21 mouse cellular contexts compared by ENCODE assay signal in the genomic region with DNA sequence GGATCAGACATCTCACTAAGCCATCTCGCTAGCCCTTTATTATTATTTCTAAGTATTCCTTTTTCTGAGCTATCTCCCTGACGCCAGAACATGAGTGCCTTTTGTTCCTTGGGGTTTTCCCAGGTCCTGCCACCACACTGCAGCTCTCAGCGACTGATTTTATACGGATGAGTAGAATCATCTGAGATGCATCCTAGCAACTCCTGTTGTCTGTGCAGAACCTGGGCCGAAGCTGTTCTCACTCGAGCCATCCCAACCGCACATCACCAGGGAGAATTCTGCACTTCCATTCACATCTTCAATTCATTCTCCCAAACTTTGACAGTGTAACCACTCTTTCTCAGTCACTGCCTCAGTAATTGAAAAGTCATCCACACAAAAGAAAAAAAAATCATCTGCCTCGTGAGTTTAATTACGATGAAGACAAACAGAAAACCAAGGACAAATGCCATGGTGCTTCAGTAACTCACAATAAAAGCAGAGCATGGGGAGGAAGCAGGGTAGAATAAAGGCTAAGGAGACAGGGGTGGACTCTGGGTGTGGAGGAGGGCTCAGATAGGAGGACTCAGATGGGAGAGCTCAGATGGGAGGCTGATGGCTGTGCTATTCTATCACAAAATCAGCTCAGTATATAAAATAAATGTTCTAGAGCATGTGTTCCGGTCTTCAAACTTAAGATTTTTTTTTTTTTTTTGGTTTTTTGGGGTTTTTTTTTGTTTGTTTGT.
DNase-seq lines count a peak whose midpoint lies in the region; ATAC-seq lines count a peak whose summit lies in the region.
"Had no signal": no experiment of that assay in that cellular context is flagged by ENCODE, and none has a peak within 500 bp of the region (broad histone marks: within the 10 kb centered on the region; RNA-seq: fewer than 3 reads in every experiment).

No protein-coding gene starts in this region.

- H3K4me2 ChIP-seq in neural tube, embryonic 11.5 days (ENCODE audit: low read depth): no peak overlapping the region
- no peak overlapping the region for H3K4me2 ChIP-seq in hindbrain, embryonic 12.5 days (replicated peaks)
- H3K4me2 ChIP-seq in midbrain, embryonic 14.5 days (ENCODE audit: low read length): no peak overlapping the region
- H3K4me2 ChIP-seq: embryonic facial prominence, embryonic 12.5 days; forebrain, embryonic 15.5 days; limb, embryonic 13.5 days; liver, embryonic 15.5 days had no signal

- no peak overlapping the region for H3K4me3 ChIP-seq in neural tube, embryonic 11.5 days (ENCODE audit: low read depth, low read length)
- no peak overlapping the region for H3K4me3 ChIP-seq in hindbrain, embryonic 12.5 days
- no peak overlapping the region for H3K4me3 ChIP-seq in midbrain, embryonic 14.5 days (replicated peaks; ENCODE audit: low read depth, low read length)
- H3K4me3 ChIP-seq: embryonic facial prominence, embryonic 12.5 days; forebrain, embryonic 15.5 days; left cerebral cortex, adult 2 months; limb, embryonic 13.5 days; liver, embryonic 15.5 days; megakaryocyte, embryonic 14.5 days; myocyte had no signal

- peak; percentile 64; the same call in 1 of the 2 replicates for ATAC-seq in neural tube, embryonic 11.5 days (ENCODE audit: insufficient read depth, low FRiP score, low TSS enrichment)
- ATAC-seq in hindbrain, embryonic 12.5 days (ENCODE audit: low FRiP score): peak; percentile 78
- no peak for ATAC-seq in midbrain, embryonic 14.5 days (ENCODE audit: low FRiP score, low TSS enrichment)
- ATAC-seq: forebrain, embryonic 15.5 days; inflammation-experienced regulatory T-cells, adult 6 months; lung, postnatal 0 days had no signal

- 58% methylated on average over 10 of the region's 10 CpGs for WGBS in neural tube, embryonic 11.5 days
- WGBS in hindbrain, embryonic 12.5 days: 32% methylated on average over 10 of the region's 10 CpGs
- WGBS in midbrain, embryonic 14.5 days: 22% methylated on average over 10 of the region's 10 CpGs

- H3K27me3 ChIP-seq in neural tube, embryonic 11.5 days (ENCODE audit: control insufficient read depth, insufficient read depth, low read length): no peaks in the 10 kb centered on the region
- no peaks in the 10 kb centered on the region for H3K27me3 ChIP-seq in hindbrain, embryonic 12.5 days
- H3K27me3 ChIP-seq in midbrain, embryonic 14.5 days (ENCODE audit: control insufficient read depth, insufficient read depth, low read length): no peaks in the 10 kb centered on the region
- H3K27me3 ChIP-seq: embryonic facial prominence, embryonic 12.5 days; forebrain, embryonic 15.5 days; limb, embryonic 13.5 days; liver, embryonic 15.5 days; megakaryocyte, embryonic 14.5 days had no signal

- H3K9me3 ChIP-seq in neural tube, embryonic 11.5 days (ENCODE audit: control insufficient read depth, low read length): no peaks in the 10 kb centered on the region
- H3K9me3 ChIP-seq in hindbrain, embryonic 12.5 days (replicated peaks): no peaks in the 10 kb centered on the region
- H3K9me3 ChIP-seq in midbrain, embryonic 14.5 days (ENCODE audit: control insufficient read depth, low read length): no peaks in the 10 kb centered on the region
- H3K9me3 ChIP-seq: embryonic facial prominence, embryonic 12.5 days; forebrain, embryonic 15.5 days; limb, embryonic 13.5 days; liver, embryonic 15.5 days; megakaryocyte, embryonic 14.5 days had no signal

- DNase-seq in neural tube, embryonic 11.5 days (ENCODE audit: low spot score): peak; percentile 20
- no peak for DNase-seq in neural tube, embryonic 10.5 days (ENCODE audit: extremely low spot score, low spot score)
- peak; percentile 15 for DNase-seq in midbrain, embryonic 14.5 days
- peak; percentile 27 for DNase-seq in retina, postnatal 1 day
- no peak for DNase-seq in spleen, postnatal 10 days (ENCODE audit: low spot score in 2 of 2)
- DNase-seq in urinary bladder, postnatal 36 days (ENCODE audit: low spot score in 2 of 2): no peak
- DNase-seq in gastrocnemius, adult 18-20 months (ENCODE audit: low spot score): no peak
- DNase-seq: heart, adult 18-20 months; right cerebral cortex, postnatal 25 days; thymus, postnatal 36 days had no signal

- H3K9ac ChIP-seq in neural tube, embryonic 11.5 days (ENCODE audit: low read length): no peak overlapping the region
- no peak overlapping the region for H3K9ac ChIP-seq in hindbrain, embryonic 12.5 days
- no peak overlapping the region for H3K9ac ChIP-seq in midbrain, embryonic 14.5 days (replicated peaks; ENCODE audit: low read length)
- H3K9ac ChIP-seq: embryonic facial prominence, embryonic 12.5 days; forebrain, embryonic 15.5 days; limb, embryonic 13.5 days; liver, embryonic 15.5 days had no signal

- no peaks in the 10 kb centered on the region for H3K4me1 ChIP-seq in neural tube, embryonic 11.5 days (ENCODE audit: control insufficient read depth, insufficient read depth, low read length)
- no peaks in the 10 kb centered on the region; the same call in 1 of the 2 replicates for H3K4me1 ChIP-seq in hindbrain, embryonic 12.5 days
- no peaks in the 10 kb centered on the region for H3K4me1 ChIP-seq in midbrain, embryonic 14.5 days (ENCODE audit: control insufficient read depth, insufficient read depth, low read length)
- H3K4me1 ChIP-seq: embryonic facial prominence, embryonic 12.5 days; forebrain, embryonic 15.5 days; limb, embryonic 13.5 days; liver, embryonic 15.5 days; megakaryocyte, embryonic 14.5 days had no signal

- H3K36me3 ChIP-seq in neural tube, embryonic 11.5 days (ENCODE audit: control insufficient read depth, insufficient read depth, low read length): no peaks in the 10 kb centered on the region
- no peaks in the 10 kb centered on the region for H3K36me3 ChIP-seq in hindbrain, embryonic 12.5 days
- no peaks in the 10 kb centered on the region for H3K36me3 ChIP-seq in midbrain, embryonic 14.5 days (ENCODE audit: control insufficient read depth, insufficient read depth, low read length)
- H3K36me3 ChIP-seq: embryonic facial prominence, embryonic 12.5 days; forebrain, embryonic 15.5 days; limb, embryonic 13.5 days; liver, embryonic 15.5 days had no signal

- H3K27ac ChIP-seq in neural tube, embryonic 11.5 days (ENCODE audit: low read depth, low read length): no peak overlapping the region
- 0 out of 2 replicates have a peak overlapping the region, but pooled peaks have one; percentile 5 for H3K27ac ChIP-seq in hindbrain, embryonic 12.5 days
- no peak overlapping the region for H3K27ac ChIP-seq in midbrain, embryonic 14.5 days (replicated peaks; ENCODE audit: low read depth, low read length)
- H3K27ac ChIP-seq: embryonic facial prominence, embryonic 12.5 days; forebrain, embryonic 15.5 days; kidney, postnatal 0 days; left cerebral cortex, adult 2 months; limb, embryonic 13.5 days; liver, embryonic 15.5 days had no signal

Comparison
In these comparisons a context has a peak if more than half of its experiments do, and no peak if none do; other contexts are left out.
1. DNase-seq: peak in neural tube, embryonic 11.5 days (single experiment), midbrain, embryonic 14.5 days (single experiment) and retina, postnatal 1 day (single experiment); none in neural tube, embryonic 10.5 days (single experiment), spleen, postnatal 10 days (0 of 2), urinary bladder, postnatal 36 days (0 of 2) and gastrocnemius, adult 18-20 months (single experiment).